Mouse (Mus musculus): Measurements from ENCODE around the gene 0610037L13Rik. TPM values are rescaled to one million over a fixed set of nuclear protein-coding genes. Genes with fewer than 3 reads are reported as not detected.

0610037L13Rik gene
- polyA plus RNA-seq, 1 experiment from 2014 or later = 93.6 TPM

GRCm38 (mm10) chr4:107920336-107920735 is 30.7 kb downstream of the 0610037L13Rik start:
- no peak overlapping the region for H3K4me2 ChIP-seq
- H3K4me3 ChIP-seq (replicated peaks) = no peak overlapping the region
- H3K36me3 ChIP-seq = peaks cover 4% of the 10 kb centered on the region; the same call in 1 of the 2 replicates
- H3K4me1 ChIP-seq = peaks cover 12% of the 10 kb centered on the region
- H3K9ac ChIP-seq (replicated peaks) = no peak overlapping the region
- no peak for ATAC-seq (ENCODE audit: low FRiP score)
- no peak overlapping the region for H3K27ac ChIP-seq (replicated peaks)
- H3K27me3 ChIP-seq (replicated peaks) = no peaks in the 10 kb centered on the region
- no peaks in the 10 kb centered on the region for H3K9me3 ChIP-seq (replicated peaks)
- 91% methylated on average over 2 of the region's 2 CpGs for WGBS

GRCm38 (mm10) chr4:107921152-107921695 is 31.6 kb downstream of the 0610037L13Rik start:
- H3K9ac ChIP-seq (replicated peaks) = no peak overlapping the region
- no peaks in the 10 kb centered on the region for H3K9me3 ChIP-seq (replicated peaks)
- H3K4me1 ChIP-seq = peaks cover 12% of the 10 kb centered on the region
- H3K27ac ChIP-seq (replicated peaks) = no peak overlapping the region
- no peak for ATAC-seq (ENCODE audit: low FRiP score)
- no peak overlapping the region for H3K4me3 ChIP-seq (replicated peaks)
- H3K27me3 ChIP-seq (replicated peaks) = no peaks in the 10 kb centered on the region
- 83% methylated on average over 8 of the region's 8 CpGs for WGBS
- peaks cover 4% of the 10 kb centered on the region; the same call in 1 of the 2 replicates for H3K36me3 ChIP-seq
- H3K4me2 ChIP-seq = no peak overlapping the region

DNA sequence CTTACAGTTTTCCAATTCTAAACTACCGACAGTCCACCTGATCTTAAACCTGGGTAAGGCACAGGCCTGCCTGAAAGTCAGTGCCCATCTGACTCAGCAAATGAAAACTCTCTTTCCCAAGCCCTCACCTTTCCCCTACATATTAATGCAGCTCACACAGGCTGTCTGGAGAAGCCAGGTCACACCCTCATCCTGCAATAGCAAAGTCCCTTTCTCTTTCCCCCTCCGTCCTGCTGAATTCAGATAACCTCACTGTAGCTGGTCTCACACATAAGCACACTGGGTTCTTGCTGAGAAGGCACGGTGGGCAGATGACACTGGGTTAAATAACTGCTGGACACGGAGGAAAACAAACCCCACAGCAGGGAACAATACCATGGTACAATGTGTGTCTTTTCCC is 32.3 kb downstream of the 0610037L13Rik start:
- no peak overlapping the region for H3K27ac ChIP-seq (replicated peaks)
- H3K4me2 ChIP-seq = peak overlapping the region; percentile 88

GRCm38 (mm10) chr4:107923145-107923802 is 33.7 kb downstream of the 0610037L13Rik start, which contains the start of gene Cpt2:
Gene Cpt2 (minus strand): TSS chr4:107923610.
- H3K4me1 ChIP-seq = peaks cover 12% of the 10 kb centered on the region
- no peaks in the 10 kb centered on the region for H3K27me3 ChIP-seq (replicated peaks)
- peak within 1 kb of the TSS; percentile 62 for H3K4me3 ChIP-seq (replicated peaks)
- peak within 1 kb of the TSS; percentile 63 for H3K9ac ChIP-seq (replicated peaks)
- peak; percentile 95 for ATAC-seq (ENCODE audit: low FRiP score)
- 1% methylated on average over 38 of the region's 38 CpGs for WGBS
- peaks cover 4% of the 10 kb centered on the region; the same call in 1 of the 2 replicates for H3K36me3 ChIP-seq
- H3K9me3 ChIP-seq (replicated peaks) = no peaks in the 10 kb centered on the region
- peak within 1 kb of the TSS; percentile 70 for H3K27ac ChIP-seq (replicated peaks)
- peak within 1 kb of the TSS; percentile 88 for H3K4me2 ChIP-seq

More for the DNA sequence above, 32.3 kb downstream of the 0610037L13Rik start:
- Histone ChIP-seq H3K36me3 (peaks cover 4% of the 10 kb centered on the region; the same call in 1 of the 2 replicates), H3K4me1 (peaks cover 12% of the 10 kb centered on the region), H3K9ac (replicated peaks) (0 out of 2 replicates have a peak overlapping the region, but pooled peaks have one; percentile 7), H3K27me3 (replicated peaks) (no peaks in the 10 kb centered on the region), H3K9me3 (replicated peaks) (no peaks in the 10 kb centered on the region), H3K4me3 (replicated peaks) (peak overlapping the region; percentile 62; the same call in 1 of the 2 replicates)
- 50% methylated on average over 4 of the region's 4 CpGs for WGBS
- no peak for ATAC-seq (ENCODE audit: low FRiP score)

DNA sequence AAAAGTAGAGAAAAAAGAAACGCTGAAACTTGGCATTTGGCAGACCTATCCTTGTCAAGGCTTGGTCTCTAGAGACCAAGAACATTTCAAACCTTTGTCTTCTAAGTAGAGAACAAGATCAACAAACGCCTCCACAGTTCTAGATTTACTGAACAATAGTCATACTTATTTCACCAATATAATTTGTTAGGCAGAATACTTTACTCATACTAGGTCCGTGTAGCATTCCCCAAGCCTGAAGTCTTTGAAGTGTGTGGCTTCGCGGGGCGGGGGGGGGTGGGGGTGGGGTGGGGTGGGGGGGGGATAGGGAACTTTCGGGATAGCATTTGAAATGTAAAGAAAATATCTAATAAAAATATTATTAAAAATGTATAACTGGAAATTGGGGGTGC is 34.2 kb downstream of the 0610037L13Rik start:
- 48% methylated on average over 7 of the region's 7 CpGs for WGBS
- peak; percentile 42; the same call in 1 of the 2 replicates for ATAC-seq (ENCODE audit: low FRiP score)
- H3K4me2 ChIP-seq = peak overlapping the region; percentile 88
- H3K9me3 ChIP-seq (replicated peaks) = no peaks in the 10 kb centered on the region
- peaks cover 4% of the 10 kb centered on the region; the same call in 1 of the 2 replicates for H3K36me3 ChIP-seq
- H3K27me3 ChIP-seq (replicated peaks) = no peaks in the 10 kb centered on the region
- H3K27ac ChIP-seq (replicated peaks) = peak overlapping the region; percentile 70; the same call in 1 of the 2 replicates
- 0 out of 2 replicates have a peak overlapping the region, but pooled peaks have one; percentile 63 for H3K9ac ChIP-seq (replicated peaks)
- H3K4me3 ChIP-seq (replicated peaks) = peak overlapping the region; percentile 62
- H3K4me1 ChIP-seq = peaks cover 12% of the 10 kb centered on the region

- WGBS = 63% methylated on average over 2 of the region's 2 CpGs
- Histone ChIP-seq H3K27me3 (replicated peaks) (no peaks in the 10 kb centered on the region), H3K36me3 (no peaks in the 10 kb centered on the region), H3K9me3 (replicated peaks) (no peaks in the 10 kb centered on the region), H3K4me3 (replicated peaks) (no peak overlapping the region), H3K27ac (replicated peaks) (no peak overlapping the region), H3K4me2 (no peak overlapping the region), H3K9ac (replicated peaks) (no peak overlapping the region), H3K4me1 (no peaks in the 10 kb centered on the region)
- no peak for ATAC-seq (ENCODE audit: low FRiP score)
Observed at GRCm38 (mm10) chr4:107928269-107928668, 38.7 kb downstream of the 0610037L13Rik start.

DNA sequence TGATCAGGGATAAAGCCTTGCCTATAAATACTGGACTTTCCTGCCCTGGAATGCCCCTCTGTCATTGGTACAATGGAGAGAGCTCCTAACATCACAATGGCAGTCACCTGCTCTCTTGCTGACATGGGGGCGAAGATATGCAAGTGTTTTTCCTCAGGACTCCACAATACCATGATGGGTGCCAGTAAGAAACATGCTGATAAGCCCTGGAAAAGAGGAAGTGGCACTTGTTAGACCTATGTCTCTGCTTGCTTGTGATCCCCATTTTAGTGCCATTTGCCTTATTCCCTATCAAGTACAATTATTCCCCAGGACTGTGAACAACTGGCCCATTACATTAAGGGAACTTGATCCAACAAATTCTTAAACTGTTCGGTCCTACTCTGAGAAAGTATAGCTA is 39.1 kb downstream of the 0610037L13Rik start:
- H3K4me3 ChIP-seq (replicated peaks) = no peak overlapping the region
- no peak for ATAC-seq (ENCODE audit: low FRiP score)
- no peaks in the 10 kb centered on the region for H3K9me3 ChIP-seq (replicated peaks)
- H3K27me3 ChIP-seq (replicated peaks) = no peaks in the 10 kb centered on the region
- H3K27ac ChIP-seq (replicated peaks) = no peak overlapping the region
- no peaks in the 10 kb centered on the region for H3K4me1 ChIP-seq
- 81% methylated on average over 2 of the region's 2 CpGs for WGBS
- H3K4me2 ChIP-seq = no peak overlapping the region
- no peak overlapping the region for H3K9ac ChIP-seq (replicated peaks)
- H3K36me3 ChIP-seq = no peaks in the 10 kb centered on the region

DNA sequence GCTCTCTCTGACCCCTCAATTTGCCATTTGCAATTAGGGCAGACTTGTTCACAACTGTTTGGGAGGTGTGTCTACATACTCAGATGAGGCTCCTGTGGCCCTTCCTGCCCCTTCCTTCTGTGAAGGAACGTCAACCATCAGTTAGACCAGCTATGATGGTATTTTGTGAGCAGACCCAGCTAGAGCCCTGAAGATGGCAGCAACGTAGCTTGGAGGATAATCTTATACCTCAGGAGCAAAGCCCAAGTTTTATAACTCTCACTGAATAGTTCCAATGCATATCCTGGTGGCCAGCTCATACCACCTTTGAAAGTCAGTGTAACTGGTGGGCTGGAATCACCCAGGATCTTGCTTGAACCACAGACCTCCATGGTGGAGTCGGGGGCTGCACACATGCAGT is 41.8 kb downstream of the 0610037L13Rik start:
- WGBS = 76% methylated on average over 3 of the region's 3 CpGs
- Histone ChIP-seq H3K27ac (replicated peaks) (no peak overlapping the region), H3K9me3 (replicated peaks) (no peaks in the 10 kb centered on the region), H3K27me3 (replicated peaks) (no peaks in the 10 kb centered on the region), H3K4me2 (no peak overlapping the region), H3K9ac (replicated peaks) (no peak overlapping the region), H3K4me1 (no peaks in the 10 kb centered on the region), H3K36me3 (no peaks in the 10 kb centered on the region), H3K4me3 (replicated peaks) (no peak overlapping the region)
- ATAC-seq (ENCODE audit: low FRiP score) = no peak

- no peak overlapping the region for H3K4me2 ChIP-seq
- no peak overlapping the region for H3K9ac ChIP-seq (replicated peaks)
- WGBS = 76% methylated on average over 8 of the region's 8 CpGs
- H3K9me3 ChIP-seq (replicated peaks) = no peaks in the 10 kb centered on the region
- H3K27ac ChIP-seq (replicated peaks) = no peak overlapping the region
- ATAC-seq (ENCODE audit: low FRiP score) = no peak
- H3K4me3 ChIP-seq (replicated peaks) = no peak overlapping the region
- H3K4me1 ChIP-seq = no peaks in the 10 kb centered on the region
- no peaks in the 10 kb centered on the region for H3K27me3 ChIP-seq (replicated peaks)
- H3K36me3 ChIP-seq = no peaks in the 10 kb centered on the region
Observed at GRCm38 (mm10) chr4:107933239-107933638, 43.6 kb downstream of the 0610037L13Rik start.

GRCm38 (mm10) chr4:107935254-107935653 is 45.6 kb downstream of the 0610037L13Rik start:
- Histone ChIP-seq H3K27ac (replicated peaks) (no peak overlapping the region), H3K9ac (replicated peaks) (no peak overlapping the region), H3K36me3 (no peaks in the 10 kb centered on the region), H3K4me1 (no peaks in the 10 kb centered on the region), H3K27me3 (replicated peaks) (no peaks in the 10 kb centered on the region), H3K4me3 (replicated peaks) (no peak overlapping the region), H3K9me3 (replicated peaks) (no peaks in the 10 kb centered on the region), H3K4me2 (no peak overlapping the region)
- WGBS = 69% methylated on average over 3 of the region's 3 CpGs
- no peak for ATAC-seq (ENCODE audit: low FRiP score)

DNA sequence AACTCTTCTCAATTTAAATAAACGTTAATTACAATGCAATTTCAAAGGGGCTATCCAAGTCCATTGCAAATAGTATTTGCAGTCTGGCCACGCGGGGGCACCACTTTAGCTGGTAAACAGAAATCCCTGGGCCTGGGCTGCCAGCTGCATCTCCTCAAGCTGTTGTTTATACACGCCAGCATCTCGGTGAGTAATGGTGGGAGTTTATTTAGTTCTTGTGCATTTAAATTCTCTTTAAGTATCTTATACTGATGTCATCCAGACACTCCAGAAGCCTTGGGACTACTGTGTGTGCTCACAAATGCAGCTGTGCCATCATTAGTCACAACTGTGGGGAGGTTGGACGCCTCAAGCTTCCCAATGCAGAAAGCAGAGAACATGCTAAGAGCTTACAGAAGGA is 47.7 kb downstream of the 0610037L13Rik start:
- H3K9me3 ChIP-seq (replicated peaks) = no peaks in the 10 kb centered on the region
- no peaks in the 10 kb centered on the region for H3K27me3 ChIP-seq (replicated peaks)
- no peak overlapping the region for H3K27ac ChIP-seq (replicated peaks)
- no peak overlapping the region for H3K9ac ChIP-seq (replicated peaks)
- no peak overlapping the region for H3K4me2 ChIP-seq
- no peak overlapping the region for H3K4me3 ChIP-seq (replicated peaks)
- no peak for ATAC-seq (ENCODE audit: low FRiP score)
- H3K36me3 ChIP-seq = no peaks in the 10 kb centered on the region
- WGBS = 28% methylated on average over 6 of the region's 6 CpGs
- no peaks in the 10 kb centered on the region for H3K4me1 ChIP-seq

- no peak overlapping the region for H3K4me3 ChIP-seq (replicated peaks)
- H3K4me1 ChIP-seq = no peaks in the 10 kb centered on the region
- H3K27me3 ChIP-seq (replicated peaks) = no peaks in the 10 kb centered on the region
- H3K27ac ChIP-seq (replicated peaks) = no peak overlapping the region
- H3K4me2 ChIP-seq = no peak overlapping the region
- WGBS = 83% methylated on average over 2 of the region's 2 CpGs
- no peaks in the 10 kb centered on the region for H3K9me3 ChIP-seq (replicated peaks)
- ATAC-seq (ENCODE audit: low FRiP score) = no peak
- no peaks in the 10 kb centered on the region for H3K36me3 ChIP-seq
- H3K9ac ChIP-seq (replicated peaks) = no peak overlapping the region
Observed at GRCm38 (mm10) chr4:107938124-107938523, 48.5 kb downstream of the 0610037L13Rik start.

All from neural tube, embryonic 15.5 days (tissue).